Mouse (Mus musculus) megakaryocyte-erythroid progenitor cell, adult 5 weeks (primary cell): ENCODE data around the gene Git2. TPM values are rescaled to one million over a fixed set of nuclear protein-coding genes. Genes with fewer than 3 reads are reported as not detected.

ENCODE experiments used
- polyA plus RNA-seq: library from polyadenylated mRNA; stranded (reverse); fragments of >175 nt; gene quantifications from 2 replicates; pipeline ENCODE4 v1.2.3, GENCODE M21; 2012

Gene Git2
- polyA plus RNA-seq = 231 and 237 TPM in 2 replicates

DNA sequence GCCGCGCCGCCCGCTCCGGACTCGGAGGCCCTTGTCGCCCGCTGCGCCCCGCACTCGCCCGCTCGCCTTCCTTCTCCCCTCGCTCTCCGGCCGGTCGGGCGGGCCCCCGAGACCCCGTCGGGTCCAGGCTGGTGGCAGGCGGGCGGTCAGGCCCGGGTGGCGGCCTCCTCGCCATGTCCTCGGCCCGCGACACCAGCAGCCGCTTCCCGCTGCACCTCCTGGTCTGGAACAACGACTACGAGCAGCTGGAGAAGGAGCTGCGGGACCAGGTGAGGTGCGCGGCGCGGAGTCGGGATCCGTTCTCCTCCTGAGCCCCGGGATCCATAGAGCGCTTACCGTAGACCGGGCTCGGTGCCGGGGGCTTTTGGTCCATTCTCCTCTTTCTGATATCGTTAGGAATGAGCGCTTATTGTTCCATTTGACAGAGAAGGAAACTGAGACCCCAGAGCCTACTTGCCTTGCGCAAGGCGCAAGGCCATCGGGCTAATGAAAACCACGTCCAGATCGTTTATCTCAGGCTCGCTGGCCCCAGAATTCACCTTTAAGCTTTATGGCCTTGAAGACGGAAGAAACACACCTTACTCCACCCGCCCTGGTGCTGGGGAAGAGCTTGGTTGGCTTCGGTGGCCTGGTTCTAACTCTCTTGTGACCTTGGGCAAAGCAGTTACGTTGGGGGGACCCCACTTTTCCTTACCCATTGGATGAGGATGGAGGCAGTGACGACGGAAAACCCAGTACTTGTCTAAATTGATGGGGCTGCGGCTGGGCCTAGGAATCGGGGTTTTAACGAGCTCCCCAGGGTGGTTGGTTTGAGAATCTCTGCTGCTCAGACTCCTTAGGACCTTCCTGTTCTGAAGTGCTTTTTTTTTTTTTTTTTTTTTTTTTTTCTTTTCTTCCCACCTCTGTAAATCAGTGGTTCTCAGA is at the start of gene Git2:
Gene Git2 (minus strand): TSS at position 462 of the 924 bp plus-strand sequence.

DNA sequence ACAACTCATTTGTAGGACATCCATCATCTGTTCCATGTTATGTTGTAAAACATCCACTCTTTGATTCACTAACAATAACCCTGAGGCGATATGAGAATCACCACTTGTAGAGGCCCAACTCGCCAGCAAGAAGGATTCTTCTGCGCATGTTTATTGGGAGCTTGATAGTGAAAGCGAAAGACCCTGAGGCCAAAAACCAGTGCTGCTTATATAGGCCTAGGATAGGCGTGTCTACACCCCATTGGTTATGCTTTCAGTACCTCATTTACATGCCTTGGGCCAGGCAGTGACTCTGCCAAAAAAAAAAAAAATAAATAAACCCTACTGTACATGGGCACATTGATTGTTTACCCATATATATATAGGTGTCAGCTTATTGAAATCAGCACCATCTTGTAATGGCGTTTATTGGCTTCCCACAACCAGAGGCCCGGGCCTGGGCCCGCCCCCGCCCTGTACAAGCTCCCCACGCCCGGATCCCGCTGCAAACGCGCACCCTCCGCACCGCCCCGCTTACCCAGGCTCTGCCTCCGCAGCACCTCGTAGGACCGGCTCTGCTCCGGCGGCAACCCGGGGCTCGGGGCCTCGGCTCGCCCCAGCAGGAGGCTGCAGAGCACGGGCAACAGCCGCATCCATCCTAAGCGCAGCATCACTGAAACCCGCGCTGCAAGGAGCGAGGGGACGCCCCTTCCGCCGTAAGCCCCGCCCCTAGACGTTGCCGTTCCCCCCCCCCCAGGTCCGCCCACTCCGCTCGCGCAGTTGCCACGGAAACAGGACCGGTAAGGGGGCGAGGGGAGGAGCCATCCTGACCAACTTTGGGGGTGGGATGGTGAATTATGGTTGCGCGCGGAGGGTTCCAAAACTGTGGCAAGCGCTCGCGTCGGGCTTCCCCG is 47.7 kb upstream of the Git2 start, which contains the start of gene 1500011B03Rik:
Gene 1500011B03Rik (minus strand): TSS at position 673 of the 893 bp plus-strand sequence.

DNA sequence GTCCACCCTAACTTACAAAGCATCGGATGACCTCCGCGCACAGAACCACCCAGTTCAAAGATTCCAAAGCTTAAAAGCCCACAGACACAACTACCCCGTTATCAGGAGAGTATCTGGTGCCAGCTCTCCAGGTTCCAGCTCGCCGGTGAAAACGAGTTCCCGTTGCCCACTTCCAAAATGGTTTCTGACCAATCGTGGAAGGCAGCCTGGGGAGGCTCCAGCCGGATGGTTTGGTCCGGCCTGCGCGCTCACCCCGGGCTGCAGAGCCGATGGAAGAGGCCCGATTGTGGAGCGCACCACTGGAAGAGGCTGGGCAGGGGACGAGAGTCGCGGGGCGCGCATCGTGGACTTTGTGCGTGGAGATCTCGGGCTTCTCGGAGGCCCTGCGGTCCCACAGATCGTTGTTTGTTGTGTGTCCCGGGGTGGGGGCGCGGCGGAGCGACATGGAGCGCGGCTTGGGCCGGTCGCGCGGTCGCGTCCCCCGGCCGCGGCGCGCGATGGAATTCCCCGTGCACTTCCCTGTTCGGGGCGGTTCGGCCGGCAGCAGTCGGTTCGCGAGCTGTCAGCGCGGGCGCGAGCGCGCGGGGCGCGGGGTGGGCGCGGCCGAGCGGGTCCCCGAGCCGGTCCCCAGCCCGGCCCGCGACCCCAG is 790 bp downstream of the Git2 start, which contains the start of gene Ankrd13a:
Gene Ankrd13a (plus strand): TSS at position 275 of the 649 bp plus-strand sequence.

DNA sequence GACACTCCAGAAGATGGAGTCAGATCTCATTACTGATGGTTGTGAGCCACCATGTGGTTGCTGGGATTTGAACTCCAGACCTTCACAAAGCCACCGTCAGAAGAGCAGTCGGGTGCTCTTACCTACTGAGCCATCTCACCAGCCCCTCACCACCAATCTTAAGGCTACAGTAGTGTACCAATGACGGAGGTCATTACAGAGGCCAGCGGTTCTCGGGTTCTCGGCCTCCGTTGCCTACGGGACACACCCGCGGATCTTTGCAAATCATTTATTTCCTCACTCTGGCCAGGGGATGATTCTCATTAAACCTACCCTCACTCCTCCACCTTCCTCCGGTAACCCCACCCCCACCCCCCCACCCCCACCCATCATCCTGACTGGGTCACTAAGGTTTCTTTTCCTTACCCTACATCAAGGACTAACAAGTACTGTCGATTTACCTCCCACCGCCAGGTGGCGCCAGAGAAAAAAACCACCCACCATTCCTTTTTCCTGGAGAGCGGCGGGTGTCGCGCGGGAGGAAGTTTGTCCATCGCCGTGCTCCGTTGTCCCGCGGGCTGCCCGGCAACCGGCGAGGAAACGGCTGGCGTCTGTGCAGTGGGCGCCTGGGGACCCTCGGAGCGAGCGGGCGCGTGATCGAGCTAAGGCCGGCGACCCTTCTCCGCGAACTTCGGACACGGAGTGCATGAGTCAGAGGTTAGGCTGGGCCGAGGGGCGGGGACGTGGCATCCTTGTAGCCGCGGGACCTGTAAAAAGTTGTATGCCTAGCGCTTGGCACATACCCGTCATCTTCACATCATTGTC is 67.8 kb downstream of the Git2 start, which contains the start of gene Tchp:
Gene Tchp (plus strand): TSS at position 496 of the 804 bp plus-strand sequence.

DNA sequence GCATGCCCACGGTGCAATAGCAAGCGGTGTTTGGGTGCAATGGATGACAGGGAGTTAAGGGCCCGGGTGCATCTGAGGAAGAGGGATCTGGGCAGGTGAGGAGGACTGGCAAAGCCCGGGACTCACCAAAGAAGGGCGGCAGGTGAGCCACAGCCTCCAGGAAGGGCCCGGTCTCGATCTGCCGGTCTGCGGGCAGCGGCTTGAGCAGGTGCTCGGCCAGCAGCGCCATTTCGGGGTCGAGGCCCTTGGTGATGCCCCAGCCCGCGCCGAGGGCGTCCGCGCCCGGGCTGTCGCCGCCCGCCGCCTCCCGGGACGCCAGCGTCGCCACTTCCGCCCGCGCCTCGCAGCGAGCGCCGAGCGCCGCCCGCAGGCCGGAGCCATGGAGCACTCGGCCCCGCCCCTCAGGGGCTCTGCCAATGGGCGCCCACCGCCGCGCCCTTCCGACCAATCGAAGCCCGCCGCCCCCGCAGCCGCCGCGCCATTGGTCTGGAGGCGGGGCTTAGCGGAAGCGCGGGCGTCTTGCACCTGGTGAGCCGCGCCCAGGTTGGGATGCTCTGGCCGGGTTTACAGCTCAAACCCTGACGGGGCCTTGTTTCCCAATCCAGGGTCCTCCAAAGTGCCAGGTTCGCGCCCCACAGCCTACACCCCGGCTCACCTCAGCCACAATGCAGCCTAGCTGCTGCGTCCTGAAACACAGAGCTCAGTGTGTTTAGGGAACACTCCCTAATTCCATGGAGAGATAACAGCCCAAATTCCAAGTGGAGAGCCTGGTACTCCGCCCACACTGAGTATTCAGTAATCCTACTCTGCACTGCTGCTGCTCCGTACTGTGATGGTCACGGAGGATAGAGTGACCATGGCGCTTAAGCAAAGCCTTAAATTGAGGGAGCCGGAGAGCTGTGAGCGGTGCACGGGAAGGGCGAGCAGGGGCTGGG is 84.4 kb downstream of the Git2 start, which contains the start of gene Gltp:
Gene Gltp (minus strand): TSS at position 352 of the 935 bp plus-strand sequence.

Other genes with a start within 250 kb of the Git2 start
- gene Fam222a, start 207.5 kb downstream of the Git2 start, polyA plus RNA-seq = 4.5 and 5.9 TPM in 2 replicates
- 1.7 and 2.2 TPM in 2 replicates for gene Trpv4, start 117.1 kb downstream of the Git2 start, polyA plus RNA-seq
- 98.9 and 101 TPM in 2 replicates for gene Gltp, start 84.5 kb downstream of the Git2 start, polyA plus RNA-seq
- 21.8 and 46.2 TPM in 2 replicates for gene Tchp, start 67.8 kb downstream of the Git2 start, polyA plus RNA-seq
- gene Ankrd13a, start 840 bp downstream of the Git2 start, polyA plus RNA-seq = 507 and 570 TPM in 2 replicates
- gene 1500011B03Rik, start 48.0 kb upstream of the Git2 start, polyA plus RNA-seq = 69.0 and 76.2 TPM in 2 replicates
- gene 4930519G04Rik, start 78.1 kb upstream of the Git2 start, polyA plus RNA-seq = not detected in 2 replicates
- not detected in 2 replicates for gene Gm9936, start 83.2 kb upstream of the Git2 start, polyA plus RNA-seq
- 6.6 and 8.3 TPM in 2 replicates for gene Oasl2, start 121.4 kb upstream of the Git2 start, polyA plus RNA-seq
- 18.2 and 23.9 TPM in 2 replicates for gene Oasl1, start 147.7 kb upstream of the Git2 start, polyA plus RNA-seq
- gene 2210016L21Rik, start 166.6 kb upstream of the Git2 start, polyA plus RNA-seq = 35.8 and 45.5 TPM in 2 replicates
- gene Hnf1a, start 195.6 kb upstream of the Git2 start, polyA plus RNA-seq = 0.18 TPM in 1 of 2 replicates, not detected in the other
- 18.8 and 28.7 TPM in 2 replicates for gene Sppl3, start 235.6 kb upstream of the Git2 start, polyA plus RNA-seq